Mouse (Mus musculus): Measurements from ENCODE around the gene B3galt4. TPM values are rescaled to one million over a fixed set of nuclear protein-coding genes. Genes with fewer than 3 reads are reported as not detected.

Gene B3galt4
- polyA plus RNA-seq, 1 experiment: 14.2 TPM

DNA sequence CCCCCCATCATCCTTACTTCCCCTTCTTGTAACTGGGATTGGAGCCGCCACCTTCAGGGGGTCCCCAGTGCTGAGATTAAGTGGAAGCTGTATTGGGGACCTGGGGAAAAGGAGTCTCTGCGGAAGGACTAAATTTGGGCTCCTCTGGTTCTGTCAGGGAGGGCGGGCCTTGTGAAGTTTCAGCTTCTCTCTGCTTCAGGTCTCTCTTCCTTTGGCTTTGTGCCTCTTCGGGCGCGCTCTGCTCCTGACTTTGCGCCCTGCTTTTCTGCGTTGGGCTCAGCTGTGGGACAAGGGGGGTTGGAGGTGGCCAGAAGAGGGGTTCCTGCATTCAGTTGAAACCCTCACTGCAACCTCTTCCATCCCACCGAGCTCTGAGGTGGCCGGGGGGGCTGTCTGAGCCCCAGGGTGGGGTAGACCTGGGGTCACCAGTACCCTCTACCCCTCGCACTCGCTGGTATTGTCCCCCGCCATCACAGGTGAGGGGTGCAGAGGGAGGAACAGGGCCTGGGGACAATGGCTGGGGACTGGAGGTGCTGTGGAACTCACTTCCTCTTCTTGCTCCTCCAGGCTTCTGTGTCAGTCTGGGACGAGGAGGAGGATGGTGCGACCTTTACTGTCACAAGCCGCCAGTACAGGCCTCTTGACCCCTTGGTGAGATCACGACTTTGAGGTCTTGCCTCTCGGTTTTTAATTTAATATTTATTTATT is 20.0 kb downstream of the B3galt4 start:
- TF ChIP-seq GATA1 (IDR thresholded peaks at IDR 0.05; ENCODE audit: low read length): no peak

DNA sequence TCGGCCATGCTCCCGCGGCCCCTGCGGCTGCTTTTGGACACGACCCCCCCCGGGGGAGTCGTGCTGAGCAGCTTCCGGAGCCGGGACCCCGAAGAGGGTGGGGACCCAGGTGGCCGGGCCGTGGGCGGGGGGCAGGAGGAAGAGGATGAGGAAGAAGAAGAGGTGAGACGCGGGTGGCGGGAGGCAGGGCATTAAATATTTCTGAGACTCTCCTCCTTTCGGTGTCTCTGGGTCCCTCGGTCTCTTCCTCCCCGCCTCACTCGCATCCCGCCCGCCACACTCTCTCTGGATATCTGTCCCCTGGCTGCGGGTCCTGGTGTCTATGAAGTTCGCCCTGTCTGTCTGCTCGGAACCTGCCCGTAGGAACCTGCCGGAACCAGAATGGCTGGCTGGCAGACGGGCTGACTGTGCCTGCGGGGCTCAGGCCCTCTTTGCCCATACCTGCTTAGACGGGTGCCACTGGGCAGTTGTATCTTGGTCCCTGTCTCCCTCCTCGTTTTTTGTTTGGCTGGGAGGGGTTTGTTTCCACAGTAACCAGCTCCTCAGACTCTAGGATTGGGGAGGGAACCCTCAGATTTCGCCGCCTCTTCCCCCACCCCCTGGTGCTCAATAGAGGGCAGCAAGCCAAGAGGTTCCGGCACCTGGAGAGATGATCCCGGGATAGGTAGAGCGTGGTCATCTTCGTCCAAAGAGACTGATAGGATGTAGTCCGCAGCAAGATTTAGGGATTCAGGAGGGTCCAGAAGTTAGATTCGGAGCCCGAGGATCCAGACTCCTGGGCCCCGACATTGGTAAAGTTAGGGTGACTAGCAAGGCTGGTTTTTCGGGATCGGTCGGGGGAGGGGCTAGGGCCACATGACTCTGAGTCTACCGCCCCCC is 20.8 kb downstream of the B3galt4 start:
- no peak for TF ChIP-seq GATA1 (IDR thresholded peaks at IDR 0.05; ENCODE audit: low read length)

DNA sequence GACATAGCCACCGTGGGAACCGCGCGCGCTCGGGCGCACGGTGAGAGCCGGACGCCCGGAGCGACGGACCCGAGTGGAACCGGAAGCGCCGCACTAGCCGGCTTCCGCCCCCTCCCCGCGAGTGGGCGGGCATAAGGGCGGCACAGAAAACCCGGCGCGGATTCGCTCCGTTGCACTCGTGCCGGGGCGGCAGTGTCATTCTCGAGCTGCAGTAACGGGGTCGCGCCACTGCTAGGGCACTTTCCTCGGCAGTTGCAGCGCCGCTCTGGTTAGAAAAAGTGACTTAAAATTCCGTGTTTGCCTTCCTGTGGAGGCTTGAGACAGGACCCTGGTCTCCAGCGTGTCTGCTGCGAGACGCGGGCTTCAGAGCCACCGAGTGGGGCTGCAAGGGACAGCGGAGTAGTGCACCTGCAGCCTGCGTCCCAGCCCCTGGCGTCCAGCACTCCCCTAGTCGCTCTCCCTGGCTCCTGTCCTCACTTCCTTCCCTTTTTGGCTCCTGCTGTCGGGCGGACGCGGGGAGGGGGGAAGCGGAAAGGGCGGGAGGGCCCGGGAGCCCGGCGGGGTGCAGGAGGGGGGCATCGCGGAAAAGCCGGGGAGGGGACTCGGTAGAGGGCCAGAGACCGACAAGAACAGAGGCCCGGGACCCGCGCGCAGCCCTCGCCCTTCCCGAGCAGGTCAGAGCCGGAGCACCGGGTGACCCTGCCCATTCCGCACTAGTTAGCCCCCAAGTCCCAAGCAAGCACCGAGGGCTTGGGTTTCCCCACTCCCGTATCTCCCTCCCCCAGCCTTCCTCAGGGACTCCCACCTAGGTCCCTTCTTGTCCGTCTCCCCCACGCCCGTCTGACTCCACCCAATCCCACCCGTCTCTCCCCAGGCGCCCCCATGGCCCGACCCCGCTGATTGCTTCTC is 21.7 kb downstream of the B3galt4 start, which contains the start of gene Rgl2:
TSS of gene Rgl2 (plus strand) at position 173 of the 909 bp plus-strand sequence.
- TF ChIP-seq GATA1 (IDR thresholded peaks at IDR 0.05; ENCODE audit: low read length): no peak

DNA sequence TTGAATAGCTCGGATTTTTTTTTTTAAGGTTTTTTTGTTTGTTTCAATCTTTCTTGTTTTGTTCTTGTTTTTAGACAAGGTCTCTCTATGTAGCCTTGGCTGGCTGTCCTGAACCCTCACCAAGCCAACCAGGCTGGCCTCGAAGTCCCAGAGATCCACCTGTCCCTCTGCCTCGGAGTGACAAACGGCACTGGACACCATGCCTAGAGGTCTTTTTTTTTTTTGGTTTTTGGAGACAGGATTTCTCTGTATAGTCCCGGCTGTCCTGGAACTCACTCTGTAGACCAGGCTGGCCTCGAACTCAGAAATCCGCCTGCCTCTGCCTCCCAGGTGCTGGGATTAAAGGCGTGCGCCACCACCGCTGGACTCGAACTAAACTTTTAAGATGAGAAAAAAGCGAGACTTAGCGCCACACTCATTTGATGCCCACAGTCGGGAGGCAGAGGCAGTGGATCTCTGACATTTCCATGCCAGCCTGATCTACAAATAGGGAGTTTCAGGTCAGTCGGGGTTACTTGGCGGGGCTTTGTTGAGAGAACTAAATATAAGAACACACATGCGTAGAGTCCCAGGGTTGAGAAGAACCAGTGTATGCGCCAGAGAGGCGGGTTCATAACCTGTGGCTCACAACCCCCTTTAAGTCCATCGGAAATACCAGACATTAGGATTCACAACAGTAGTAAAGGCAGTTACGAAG is 22.9 kb downstream of the B3galt4 start:
- no peak for TF ChIP-seq GATA1 (IDR thresholded peaks at IDR 0.05; ENCODE audit: low read length)

DNA sequence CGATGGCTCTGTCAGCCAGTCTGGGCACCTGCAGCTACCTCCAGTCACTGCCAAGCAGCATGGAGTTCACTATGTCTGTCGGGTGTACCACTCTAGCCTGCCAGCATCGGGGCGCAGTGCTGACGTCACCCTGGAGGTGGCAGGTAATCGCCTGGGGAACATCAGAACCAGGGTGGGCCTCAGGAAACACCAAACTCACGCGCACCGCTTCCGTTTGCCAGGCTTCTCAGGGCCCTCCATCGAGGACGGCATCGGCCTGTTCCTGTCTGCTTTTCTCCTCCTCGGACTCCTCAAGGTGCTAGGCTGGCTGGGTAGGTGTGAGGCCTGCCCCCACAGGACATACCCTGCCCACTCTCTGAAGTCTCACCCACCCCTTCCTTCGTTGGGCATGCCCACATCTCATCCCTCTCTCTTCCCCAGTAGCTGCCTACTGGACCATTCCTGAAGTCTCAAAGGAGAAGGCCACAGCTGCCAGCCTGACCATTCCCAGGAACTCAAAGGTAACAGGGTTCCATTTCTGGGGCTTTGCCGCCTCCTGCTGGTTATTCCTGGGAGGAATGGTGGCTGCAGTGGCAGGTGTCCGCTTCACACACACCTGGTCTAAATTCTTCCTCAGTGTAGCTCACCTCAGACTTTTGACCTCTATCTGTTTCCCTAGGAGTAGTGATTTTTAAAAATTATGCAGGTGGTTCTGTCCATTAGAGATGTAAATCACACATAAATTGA is 24.9 kb downstream of the B3galt4 start:
- no peak for TF ChIP-seq GATA1 (IDR thresholded peaks at IDR 0.05; ENCODE audit: low read length)

DNA sequence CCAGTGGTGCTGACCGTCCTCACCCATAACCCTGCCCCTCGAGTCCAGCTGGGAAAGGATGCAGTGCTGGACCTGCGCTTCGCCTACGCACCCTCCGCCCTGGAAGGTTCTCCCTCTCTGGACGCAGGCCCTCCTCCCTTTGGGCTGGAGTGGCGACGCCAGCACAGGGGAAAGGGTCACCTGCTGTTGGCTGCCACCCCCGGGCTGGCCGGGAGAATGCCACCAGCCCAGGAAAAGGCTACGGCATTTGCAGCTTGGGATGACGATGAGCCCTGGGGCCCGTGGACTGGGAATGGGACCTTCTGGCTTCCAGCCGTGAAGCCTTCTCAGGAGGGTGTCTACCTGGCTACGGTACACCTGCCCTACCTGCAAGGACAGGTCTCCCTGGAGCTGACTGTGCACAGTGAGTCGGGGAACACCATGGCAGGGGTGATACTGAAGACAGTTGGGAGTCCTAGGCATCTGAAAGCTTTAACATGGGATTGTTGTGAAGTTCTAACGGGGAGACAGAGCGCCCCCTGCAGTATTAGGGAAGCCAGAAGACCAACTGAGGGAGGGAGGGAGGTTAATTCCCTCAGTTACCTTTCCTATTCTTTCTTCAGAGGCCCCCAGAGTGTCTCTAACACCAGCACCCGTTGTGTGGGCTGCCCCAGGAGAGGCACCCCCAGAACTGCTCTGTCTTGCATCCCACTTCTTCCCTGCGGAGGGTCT is 25.7 kb downstream of the B3galt4 start:
- TF ChIP-seq GATA1 (IDR thresholded peaks at IDR 0.05; ENCODE audit: low read length): no peak

DNA sequence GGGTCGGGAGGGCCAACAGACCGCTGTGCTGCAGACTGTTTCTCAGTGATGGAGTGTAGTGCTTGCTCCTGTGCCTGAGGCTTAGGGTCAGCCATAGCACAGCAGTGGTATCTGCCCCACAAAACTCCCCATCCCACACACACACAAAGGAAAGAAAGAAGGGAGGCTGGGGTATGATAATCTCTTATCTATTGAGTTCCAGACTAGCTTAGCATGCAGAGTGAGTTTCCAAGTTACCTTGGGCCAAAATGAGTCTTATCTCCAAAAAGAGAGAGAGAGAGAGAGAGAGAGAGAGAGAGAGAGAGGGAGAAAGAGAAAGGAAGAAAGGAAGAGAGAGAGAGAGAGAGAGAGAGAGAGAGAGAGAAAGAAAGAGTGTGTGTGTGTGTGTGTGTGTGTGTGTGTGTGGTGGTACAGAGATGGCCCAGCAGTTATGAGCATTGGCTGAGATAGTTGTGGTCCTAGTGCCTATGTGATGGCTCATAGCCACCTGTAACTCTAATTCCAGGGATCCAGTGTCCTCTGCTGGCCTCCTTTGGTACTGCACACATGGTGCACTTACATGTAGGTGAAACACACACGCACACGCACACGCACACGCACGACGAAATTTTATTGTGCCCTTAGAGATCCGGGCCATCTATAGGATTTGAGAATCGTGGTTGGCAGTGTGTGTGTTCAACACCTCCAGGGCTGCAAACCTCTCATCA is 26.6 kb downstream of the B3galt4 start:
- peak; percentile 26 for TF ChIP-seq GATA1 (IDR thresholded peaks at IDR 0.05; ENCODE audit: low read length)

DNA sequence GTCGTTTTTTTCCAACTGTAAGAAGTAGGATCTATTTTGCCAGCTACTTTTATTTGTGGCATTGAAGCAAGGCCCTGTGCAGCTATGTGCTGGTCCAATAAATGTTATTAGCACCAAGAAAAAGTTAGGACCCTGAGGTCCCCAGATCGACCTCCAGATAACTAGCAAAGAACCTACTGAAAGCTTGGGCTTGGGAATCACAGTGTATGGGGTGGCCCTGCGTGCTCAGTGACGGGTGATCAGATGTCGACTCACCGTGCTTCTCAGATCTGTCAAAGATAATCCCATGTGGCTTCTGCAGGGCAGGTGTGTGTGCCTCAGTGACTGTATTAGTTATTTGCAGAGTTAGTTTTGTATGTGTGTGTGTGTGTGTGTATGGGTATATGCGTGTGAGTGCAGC is 29.9 kb downstream of the B3galt4 start:
- no peak for TF ChIP-seq GATA1 (IDR thresholded peaks at IDR 0.05; ENCODE audit: low read length)

DNA sequence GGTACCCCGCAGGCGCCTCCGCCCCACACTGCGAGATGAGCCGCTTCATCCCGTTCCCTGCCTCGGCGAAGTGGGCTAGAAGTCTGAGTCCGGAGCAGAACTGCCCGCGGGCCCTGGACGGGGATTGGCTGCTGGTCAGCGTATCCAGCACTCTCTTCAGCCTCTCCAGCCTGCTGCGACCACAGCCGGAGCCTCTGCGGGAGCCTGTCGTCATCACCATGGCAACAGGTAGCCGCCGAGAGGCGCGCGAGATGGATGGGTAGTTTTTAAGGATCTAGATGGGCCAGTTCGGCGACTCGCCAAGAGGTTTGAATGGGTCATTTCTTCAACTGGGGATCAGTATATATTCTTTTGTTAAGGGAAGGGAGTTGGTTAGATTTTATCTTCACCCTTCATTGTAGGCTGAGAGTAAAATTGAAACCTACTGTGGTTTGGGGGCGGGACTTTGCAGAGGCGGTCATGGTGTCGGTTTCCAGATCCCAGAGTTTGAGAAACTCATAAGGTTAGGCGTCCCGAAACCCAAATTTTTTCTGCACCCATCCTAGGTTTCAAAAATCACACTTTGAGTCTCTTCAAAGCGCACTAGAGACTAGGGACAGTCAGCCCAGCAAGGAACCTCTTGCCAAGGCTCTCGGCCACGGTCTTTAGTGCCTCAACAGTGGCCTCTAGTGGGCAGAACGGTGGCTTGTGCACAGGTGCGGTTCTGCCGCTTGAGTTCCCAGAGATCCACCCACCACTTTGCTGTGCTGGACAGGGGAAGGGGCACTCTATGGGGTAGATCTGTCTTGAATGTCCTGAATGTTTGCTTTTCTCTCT is 30.8 kb downstream of the B3galt4 start:
- TF ChIP-seq GATA1 (IDR thresholded peaks at IDR 0.05; ENCODE audit: low read length): no peak

DNA sequence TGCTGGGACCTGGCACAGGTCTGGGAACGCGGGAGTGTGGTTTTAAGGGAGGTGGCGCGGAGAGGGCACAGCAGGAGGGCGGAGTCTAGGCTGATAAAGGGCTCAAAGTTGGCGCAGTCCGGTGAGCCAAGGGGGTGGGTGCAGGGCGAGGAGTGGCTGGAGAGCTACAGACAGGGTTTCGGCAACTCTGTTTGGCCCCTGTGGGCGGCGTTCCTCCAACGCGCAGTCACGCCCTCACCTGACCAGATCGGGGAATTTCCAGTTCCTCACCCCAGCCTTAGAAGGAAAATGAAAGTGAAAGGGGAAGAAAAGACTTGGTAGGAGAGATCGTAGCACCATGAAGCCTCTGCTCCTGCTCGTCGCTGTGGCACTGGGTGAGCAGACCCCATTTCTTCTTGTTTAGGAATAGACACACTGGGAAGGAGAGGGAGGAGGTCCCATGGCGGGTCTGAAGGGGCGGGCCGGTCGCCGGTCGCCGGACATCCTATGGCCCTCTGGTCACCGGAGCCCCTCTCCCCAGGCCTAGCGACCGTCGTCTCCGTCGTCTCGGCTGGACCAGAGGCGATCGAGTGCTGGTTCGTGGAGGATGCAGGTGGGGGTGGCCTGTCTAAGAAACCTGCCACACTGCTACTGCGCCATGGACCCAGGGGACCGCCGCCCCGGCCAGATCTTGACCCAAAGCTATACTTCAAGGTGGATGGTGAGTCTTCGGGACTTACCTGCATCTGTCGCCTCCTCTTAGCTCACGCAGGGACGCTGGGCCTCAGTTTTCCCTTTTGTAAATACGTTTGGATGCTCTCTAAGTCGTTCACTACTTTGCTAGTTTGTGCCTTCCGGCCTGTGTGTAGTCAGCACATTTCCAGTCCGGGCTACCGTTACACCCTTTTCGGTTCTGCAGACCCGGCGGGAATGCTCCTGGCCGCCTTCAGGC is 31.7 kb downstream of the B3galt4 start:
- TF ChIP-seq GATA1 (IDR thresholded peaks at IDR 0.05; ENCODE audit: low read length): no peak
